Mouse (Mus musculus) lung, adult 2 months (tissue): ENCODE data around the gene Arhgap31.

ENCODE experiments used
- CTCF ChIP-seq: fragments of 200-500 bp; IDR thresholded peaks from 2 replicates; pipeline ENCODE4 v1.5.1; 2011; ENCODE audit warnings: mild to moderate bottlenecking, low read length, control low read depth; ENCODE audit not compliant: insufficient read depth
- POLR2A ChIP-seq: fragments of 200-500 bp; IDR thresholded peaks from 2 replicates; pipeline ENCODE4 v1.6.1; 2011; ENCODE audit warnings: low read depth, mild to moderate bottlenecking, control low read depth, low read length, borderline replicate concordance; ENCODE audit errors: extremely low read depth

DNA sequence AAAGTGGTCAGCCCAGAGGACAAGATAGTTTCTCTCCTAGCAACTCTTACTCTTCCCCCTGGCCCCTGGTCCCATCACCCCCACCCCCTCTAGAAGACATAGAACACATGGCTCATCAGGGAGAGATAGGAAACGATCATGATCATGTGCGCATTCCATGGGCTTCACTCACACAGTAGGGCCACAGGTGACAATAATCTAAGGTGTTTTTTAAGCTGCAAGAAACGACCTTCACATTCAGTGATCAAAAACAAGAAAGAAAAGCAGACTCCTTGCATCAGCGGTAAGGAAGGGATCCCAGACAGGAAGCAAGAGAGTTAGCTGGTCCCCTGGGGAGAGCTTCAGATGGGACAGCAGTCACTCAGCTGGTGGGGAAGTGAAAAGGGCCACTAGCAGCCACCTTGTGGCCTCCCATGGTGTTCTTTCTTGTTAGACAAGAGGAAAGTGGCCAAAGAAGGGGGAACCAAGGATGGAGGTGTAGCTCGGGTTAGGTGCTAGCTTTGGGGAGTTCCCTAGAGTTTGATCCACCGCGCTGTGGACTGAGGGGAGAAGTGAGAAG lies 4.0 kb downstream of the Arhgap31 start:
- TF ChIP-seq CTCF: no peak
- no peak for TF ChIP-seq POLR2A
